Comparison of ENCODE assay signal across 13 mouse cellular contexts in genomic region chr16:11316748-11317147, GRCm38 (mm10). TPM values are rescaled to one million over a fixed set of nuclear protein-coding genes. Genes with fewer than 3 reads are reported as not detected.
DNase-seq lines count a peak whose midpoint lies in the region; ATAC-seq and TF ChIP-seq lines count a peak whose summit lies in the region.
"Had no signal": no experiment of that assay in that cellular context is flagged by ENCODE, and none has a peak within 500 bp of the region (broad histone marks: within the 10 kb centered on the region; RNA-seq: fewer than 3 reads in every experiment).

No protein-coding gene starts in this region.

- no peak overlapping the region for H3K27ac ChIP-seq in intestine, postnatal 0 days (ENCODE audit: low read depth, low read length)
- H3K27ac ChIP-seq in intestine, embryonic 16.5 days (ENCODE audit: low read length) = no peak overlapping the region
- H3K27ac ChIP-seq in lung, postnatal 0 days (ENCODE audit: low read length) = no peak overlapping the region
- no peak overlapping the region for H3K27ac ChIP-seq in MEL (ENCODE audit: control insufficient read depth, low read depth, low read length)
- no peak overlapping the region for H3K27ac ChIP-seq in limb, embryonic 11.5 days (replicated peaks; ENCODE audit: low read depth, low read length)
- H3K27ac ChIP-seq: liver, embryonic 15.5 days had no signal

- TF ChIP-seq CTCF in intestine, postnatal 0 days (IDR thresholded peaks at IDR 0.05; ENCODE audit: low read depth) = peak; percentile 60
- TF ChIP-seq CTCF in lung, postnatal 0 days (IDR thresholded peaks at IDR 0.05) = peak; percentile 44
- TF ChIP-seq CTCF in MEL (IDR thresholded peaks at IDR 0.05 in 2 of 3, conservative IDR thresholded peaks at IDR 0.05 in 1 of 3; ENCODE audit: control insufficient read depth in 1 of 3, insufficient read depth in 1 of 3, low read depth in 2 of 3, low read length in 3 of 3, poor library complexity in 1 of 3, severe bottlenecking in 1 of 3) = no peak; a peak in 1 of 6 replicates

- no peak overlapping the region for H3K4me3 ChIP-seq in intestine, postnatal 0 days (ENCODE audit: low read depth, low read length)
- no peak overlapping the region for H3K4me3 ChIP-seq in intestine, embryonic 16.5 days (ENCODE audit: low read length)
- H3K4me3 ChIP-seq in lung, postnatal 0 days (ENCODE audit: low read depth, low read length) = no peak overlapping the region
- no peak overlapping the region for H3K4me3 ChIP-seq in MEL (ENCODE audit: control insufficient read depth in 1 of 2, insufficient read depth in 1 of 2, low read depth in 2 of 2, low read length in 2 of 2)
- H3K4me3 ChIP-seq in limb, embryonic 11.5 days (ENCODE audit: low read depth, low read length) = no peak overlapping the region
- H3K4me3 ChIP-seq: liver, embryonic 15.5 days had no signal

- no peaks in the 10 kb centered on the region for H3K4me1 ChIP-seq in intestine, postnatal 0 days (replicated peaks; ENCODE audit: control insufficient read depth, insufficient read depth, low read length)
- no peaks in the 10 kb centered on the region for H3K4me1 ChIP-seq in intestine, embryonic 16.5 days (ENCODE audit: control insufficient read depth, insufficient read depth, low read length)
- H3K4me1 ChIP-seq in lung, postnatal 0 days (ENCODE audit: insufficient read depth, low read depth, low read length) = no peaks in the 10 kb centered on the region
- H3K4me1 ChIP-seq in MEL (ENCODE audit: control insufficient read depth in 1 of 2, insufficient read depth in 2 of 2, low read length in 2 of 2) = peaks cover 2 to 8% of the 10 kb centered on the region in 2 experiments
- H3K4me1 ChIP-seq in limb, embryonic 11.5 days (ENCODE audit: control insufficient read depth, insufficient read depth, low read length) = peaks cover 6% of the 10 kb centered on the region
- H3K4me1 ChIP-seq: liver, embryonic 15.5 days had no signal

- H3K36me3 ChIP-seq in intestine, postnatal 0 days (ENCODE audit: control insufficient read depth, insufficient read depth) = no peaks in the 10 kb centered on the region
- no peaks in the 10 kb centered on the region for H3K36me3 ChIP-seq in intestine, embryonic 16.5 days (ENCODE audit: control insufficient read depth, insufficient read depth, low read length)
- H3K36me3 ChIP-seq in lung, postnatal 0 days (ENCODE audit: insufficient read depth, low read length) = no peaks in the 10 kb centered on the region
- H3K36me3 ChIP-seq in MEL (ENCODE audit: control insufficient read depth in 1 of 2, insufficient read depth in 2 of 2, low read length in 2 of 2) = peaks cover 0 to 6% of the 10 kb centered on the region in 2 experiments; a peak in 2 of 4 replicates
- H3K36me3 ChIP-seq in limb, embryonic 11.5 days (ENCODE audit: control insufficient read depth, insufficient read depth, low read length) = no peaks in the 10 kb centered on the region
- H3K36me3 ChIP-seq: liver, embryonic 15.5 days had no signal

- H3K27me3 ChIP-seq in intestine, postnatal 0 days (replicated peaks; ENCODE audit: control insufficient read depth, insufficient read depth, low read length) = no peaks in the 10 kb centered on the region
- no peaks in the 10 kb centered on the region for H3K27me3 ChIP-seq in intestine, embryonic 16.5 days (replicated peaks; ENCODE audit: control insufficient read depth, insufficient read depth, low read length)
- no peaks in the 10 kb centered on the region for H3K27me3 ChIP-seq in lung, postnatal 0 days (replicated peaks; ENCODE audit: insufficient read depth, low read length)
- H3K27me3 ChIP-seq in MEL (ENCODE audit: control insufficient read depth in 1 of 2, insufficient read depth in 2 of 2, low read length in 2 of 2) = peaks cover 0 to 1% of the 10 kb centered on the region in 2 experiments; a peak in 2 of 4 replicates
- no peaks in the 10 kb centered on the region for H3K27me3 ChIP-seq in limb, embryonic 11.5 days (ENCODE audit: control insufficient read depth, insufficient read depth, low read length)
- H3K27me3 ChIP-seq: liver, embryonic 15.5 days had no signal

- H3K79me2 ChIP-seq in MEL (ENCODE audit: control insufficient read depth, insufficient read depth, low read length, poor library complexity) = no peaks in the 10 kb centered on the region

- no peak overlapping the region for H3K4me2 ChIP-seq in intestine, postnatal 0 days (replicated peaks; ENCODE audit: low read depth)
- H3K4me2 ChIP-seq in intestine, embryonic 16.5 days (ENCODE audit: low read depth, low read length) = no peak overlapping the region
- H3K4me2 ChIP-seq in lung, postnatal 0 days (replicated peaks; ENCODE audit: low read depth, low read length) = no peak overlapping the region
- no peak overlapping the region for H3K4me2 ChIP-seq in limb, embryonic 11.5 days (ENCODE audit: low read depth, severe bottlenecking)
- H3K4me2 ChIP-seq: liver, embryonic 15.5 days had no signal

- 70% methylated on average over 5 of the region's 5 CpGs for WGBS in intestine, postnatal 0 days
- 67% methylated on average over 5 of the region's 5 CpGs for WGBS in intestine, embryonic 16.5 days
- 69% methylated on average over 5 of the region's 5 CpGs for WGBS in lung, postnatal 0 days
- WGBS in limb, embryonic 11.5 days = 73% methylated on average over 5 of the region's 5 CpGs

- no peaks in the 10 kb centered on the region for H3K9me3 ChIP-seq in intestine, postnatal 0 days (ENCODE audit: control insufficient read depth)
- H3K9me3 ChIP-seq in intestine, embryonic 16.5 days (ENCODE audit: control insufficient read depth, low read length) = no peaks in the 10 kb centered on the region
- no peaks in the 10 kb centered on the region for H3K9me3 ChIP-seq in lung, postnatal 0 days (ENCODE audit: low read length)
- H3K9me3 ChIP-seq in MEL (replicated peaks; ENCODE audit: insufficient read depth, low read length) = no peaks in the 10 kb centered on the region
- no peaks in the 10 kb centered on the region for H3K9me3 ChIP-seq in limb, embryonic 11.5 days (ENCODE audit: control insufficient read depth, low read length)
- H3K9me3 ChIP-seq: liver, embryonic 15.5 days had no signal

- ATAC-seq in intestine, postnatal 0 days = no peak
- no peak for ATAC-seq in intestine, embryonic 16.5 days
- ATAC-seq in lung, postnatal 0 days = no peak
- ATAC-seq in limb, embryonic 11.5 days (ENCODE audit: insufficient number of reproducible peaks, low FRiP score, low TSS enrichment, low read depth) = 0 out of 2 replicates have a peak, but pooled peaks have one; percentile 45
- ATAC-seq in megakaryocyte-erythroid progenitor cell, adult 5-6 weeks (replicated peaks; ENCODE audit: low FRiP score, low TSS enrichment, poor library complexity, severe bottlenecking) = no peak

- no peak overlapping the region for H3K9ac ChIP-seq in intestine, postnatal 0 days (ENCODE audit: low read depth, low read length)
- no peak overlapping the region for H3K9ac ChIP-seq in intestine, embryonic 16.5 days (ENCODE audit: low read depth, low read length)
- no peak overlapping the region for H3K9ac ChIP-seq in lung, postnatal 0 days (replicated peaks; ENCODE audit: low read depth)
- H3K9ac ChIP-seq in MEL (ENCODE audit: control insufficient read depth, low read depth, low read length, poor library complexity, severe bottlenecking) = no peak overlapping the region
- H3K9ac ChIP-seq in limb, embryonic 11.5 days (ENCODE audit: low read length) = no peak overlapping the region
- H3K9ac ChIP-seq: liver, embryonic 15.5 days had no signal

- peak; percentile 3; the same call in 1 of the 2 replicates for TF ChIP-seq RAD21 in MEL (IDR thresholded peaks at IDR 0.05; ENCODE audit: low read depth, low read length)

- TF ChIP-seq EP300 in lung, postnatal 0 days (IDR thresholded peaks at IDR 0.05) = no peak
- TF ChIP-seq EP300 in MEL (IDR thresholded peaks at IDR 0.05; ENCODE audit: low read depth in 1 of 2, low read length in 2 of 2) = no peak

- TF ChIP-seq POLR2A in MEL (IDR thresholded peaks at IDR 0.05; ENCODE audit: control insufficient read depth in 1 of 2, insufficient read depth in 1 of 2, low read depth in 1 of 2, low read length in 2 of 2, poor library complexity in 1 of 2) = no peak

- DNase-seq in lung, postnatal 0 days (ENCODE audit: low spot score) = no peak
- no peak for DNase-seq in lung, postnatal 14 days
- no peak for DNase-seq in MEL (ENCODE audit: low read depth, low spot score)
- DNase-seq in limb, embryonic 11.5 days (ENCODE audit: low spot score) = no peak
- DNase-seq in adrenal gland, adult 18-20 months (ENCODE audit: low spot score in 2 of 2) = no peak

TF ChIP-seq in MEL, 35 proteins besides CTCF, POLR2A, EP300 and RAD21 (continues in another document):
- no peak for TF ChIP-seq CHD1 (IDR thresholded peaks at IDR 0.05; ENCODE audit: low read depth, low read length)
- no peak for TF ChIP-seq POLR2AphosphoS5 (IDR thresholded peaks at IDR 0.05; ENCODE audit: borderline replicate concordance, low read depth, low read length)
- TF ChIP-seq MAFK (IDR thresholded peaks at IDR 0.05; ENCODE audit: borderline replicate concordance, low read depth, low read length) = no peak
- TF ChIP-seq TBP (IDR thresholded peaks at IDR 0.05; ENCODE audit: low read depth, low read length) = no peak

RNA-seq across cellular contexts. Expression of gene Tnfrsf17, which starts 3.1 kb away (rescaled TPM):
- not detected in 2 replicates for polyA plus RNA-seq in intestine, postnatal 0 days (2015; fragmentation: Nextera tagmentation; extraction: Ambion mirVana)
- polyA plus RNA-seq in intestine, embryonic 16.5 days (2015; fragmentation: Nextera tagmentation; extraction: Ambion mirVana) = not detected in 2 replicates
- not detected in 2 replicates for polyA plus RNA-seq in lung, postnatal 0 days (2015; fragmentation: Nextera tagmentation; extraction: Ambion mirVana)
- total RNA-seq in MEL (2012; rRNA removed) = not detected in 2 replicates
- polyA plus RNA-seq in MEL (2012; ENCODE audit: insufficient read depth in 1 of 2, insufficient read length in 2 of 2, low read depth in 1 of 2, low replicate concordance in 2 of 2, missing spikeins in 1 of 2) = not detected
- not detected in 2 replicates for polyA plus RNA-seq in limb, embryonic 11.5 days (2014; fragmentation: Nextera tagmentation; extraction: Ambion mirVana)
- not detected for total RNA-seq in adrenal gland, adult 18-20 months (2021)
- not detected in 2 replicates for total RNA-seq in megakaryocyte-erythroid progenitor cell, adult 5-6 weeks (2014; fragmentation: Nextera tagmentation)
- not detected in 2 replicates for total RNA-seq in megakaryocyte-erythroid progenitor cell, adult 5-6 weeks (2017)
- total RNA-seq: adrenal gland, postnatal 4 days; heart, postnatal 10 days; layer of hippocampus, postnatal 10 days had no signal
- polyA plus RNA-seq: embryonic facial prominence, embryonic 14.5 days; liver, embryonic 15.5 days had no signal

RNA-seq across cellular contexts. Expression of gene Snx29, which starts 6.0 kb away (rescaled TPM):
- 1.9 and 4.0 TPM in 2 replicates for polyA plus RNA-seq in intestine, postnatal 0 days (2015; fragmentation: Nextera tagmentation; extraction: Ambion mirVana)
- polyA plus RNA-seq in intestine, embryonic 16.5 days (2015; fragmentation: Nextera tagmentation; extraction: Ambion mirVana) = 5.9 and 6.3 TPM in 2 replicates
- polyA plus RNA-seq in lung, postnatal 0 days (2015; fragmentation: Nextera tagmentation; extraction: Ambion mirVana) = 10.0 and 10.5 TPM in 2 replicates
- total RNA-seq in MEL (2012; rRNA removed) = 0.42 and 0.73 TPM in 2 replicates
- polyA plus RNA-seq in MEL (2012; ENCODE audit: insufficient read depth in 1 of 2, insufficient read length in 2 of 2, low read depth in 1 of 2, low replicate concordance in 2 of 2, missing spikeins in 1 of 2) = under 1 TPM in 1 of 2 experiments, not detected in 1; 0.72 TPM
- 9.5 and 10.3 TPM in 2 replicates for polyA plus RNA-seq in limb, embryonic 11.5 days (2014; fragmentation: Nextera tagmentation; extraction: Ambion mirVana)
- 10 to 100 TPM; 13.6 to 15.4 TPM for total RNA-seq in adrenal gland, adult 18-20 months (2021)
- 7.8 and 9.3 TPM in 2 replicates for total RNA-seq in megakaryocyte-erythroid progenitor cell, adult 5-6 weeks (2014; fragmentation: Nextera tagmentation)
- 5.4 and 6.1 TPM in 2 replicates for total RNA-seq in megakaryocyte-erythroid progenitor cell, adult 5-6 weeks (2017)

Comparison
In these comparisons a context has a peak if more than half of its experiments do, and no peak if none do; other contexts are left out.
1. CTCF ChIP-seq: peak in intestine, postnatal 0 days (single experiment) and lung, postnatal 0 days (single experiment); none in MEL (0 of 3).